Mouse (Mus musculus) testis, postnatal 10 days (tissue): ENCODE results near the gene Rnft1.
"Not testable (repeated sequence)": the region's sequence is repeated elsewhere in the genome, so short reads cannot be mapped to it uniquely, and the experiment has no call there.

Experiments
- DNase-seq: peaks from one replicate; pipeline ENCODE4 v3.0.0; 2021; ENCODE audit warnings: low spot score

The Rnft1 gene

GRCm38 (mm10) chr11:86519751-86520150 lies 35.3 kb downstream of the Rnft1 start:
- no peak for DNase-seq

- no peak for DNase-seq
Measured at GRCm38 (mm10) chr11:86527528-86527927, 43.1 kb downstream of the Rnft1 start.

- DNase-seq, result no peak
Measured at GRCm38 (mm10) chr11:86532834-86533233, 48.4 kb downstream of the Rnft1 start.

GRCm38 (mm10) chr11:86533302-86533701 lies 48.8 kb downstream of the Rnft1 start:
- not testable (repeated sequence) for DNase-seq

- no peak for DNase-seq
Measured at GRCm38 (mm10) chr11:86534201-86534910, 49.9 kb downstream of the Rnft1 start.

- no peak for DNase-seq
Measured at GRCm38 (mm10) chr11:86538786-86539185, 54.3 kb downstream of the Rnft1 start.

- no peak for DNase-seq
Measured at GRCm38 (mm10) chr11:86539716-86540475, 55.4 kb downstream of the Rnft1 start.

DNA sequence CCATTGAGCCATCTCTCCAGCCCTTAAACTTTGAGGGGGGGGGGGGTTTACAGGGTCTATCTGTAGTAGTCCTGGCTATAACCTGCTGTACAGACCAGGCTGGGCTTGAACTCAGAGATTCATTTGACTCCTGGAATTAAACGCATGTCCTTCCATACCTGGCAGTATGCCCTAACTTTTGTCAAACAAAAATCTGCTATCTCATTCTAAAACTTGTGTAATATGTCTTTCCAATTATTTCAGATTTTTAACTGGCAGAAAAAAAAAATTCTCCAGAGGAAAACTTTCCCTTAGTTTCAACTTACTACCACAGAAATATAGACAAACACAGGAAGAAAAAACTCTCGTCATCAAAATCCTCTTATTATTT lies 56.0 kb downstream of the Rnft1 start:
- no peak for DNase-seq

- no peak for DNase-seq
Measured at GRCm38 (mm10) chr11:86542851-86543250, 58.4 kb downstream of the Rnft1 start.

- DNase-seq, result no peak
Measured at GRCm38 (mm10) chr11:86543960-86544638, 59.6 kb downstream of the Rnft1 start.

DNA sequence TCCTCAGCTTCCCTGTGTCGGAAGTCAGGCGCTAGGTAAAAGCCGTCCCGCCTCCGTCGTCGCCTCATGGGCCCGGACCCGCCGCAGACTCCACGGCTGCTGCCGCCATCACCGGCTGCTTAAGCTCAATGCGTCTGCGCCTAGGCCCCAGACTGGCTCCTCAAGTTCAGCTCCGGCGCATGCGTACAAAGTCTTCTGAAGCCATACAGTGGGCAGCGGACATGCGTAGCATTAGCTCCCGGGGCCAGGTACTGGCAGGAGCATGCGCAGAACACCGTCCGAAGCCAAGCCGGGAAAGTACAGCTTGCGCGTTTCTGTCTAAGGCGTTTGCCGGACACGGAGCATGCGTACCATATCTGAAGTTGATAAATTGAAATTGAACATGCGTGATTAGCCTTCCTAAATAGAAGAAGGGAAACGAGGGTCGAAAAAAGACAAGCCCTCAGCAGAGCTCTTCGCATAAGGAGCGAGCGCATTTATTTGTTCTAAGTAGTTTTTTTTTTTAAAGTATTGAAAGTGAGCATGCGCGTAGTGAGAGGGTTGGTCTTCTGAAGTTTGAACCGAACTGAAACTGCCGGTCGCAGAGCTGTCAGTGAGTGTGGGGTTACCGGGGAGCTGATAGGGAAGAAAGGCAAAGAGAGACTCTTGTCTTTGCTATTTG lies 60.3 kb downstream of the Rnft1 start, which contains the start of the genes Rps6kb1 and Tubd1:
Rps6kb1 (minus strand) TSS at position 167 of the 661 bp plus-strand sequence.
Tubd1 (plus strand) TSS at position 353 of the 661 bp plus-strand sequence.
- peak; percentile 98 for DNase-seq

GRCm38 (mm10) chr11:86545556-86545955 lies 61.1 kb downstream of the Rnft1 start:
- no peak for DNase-seq

DNA sequence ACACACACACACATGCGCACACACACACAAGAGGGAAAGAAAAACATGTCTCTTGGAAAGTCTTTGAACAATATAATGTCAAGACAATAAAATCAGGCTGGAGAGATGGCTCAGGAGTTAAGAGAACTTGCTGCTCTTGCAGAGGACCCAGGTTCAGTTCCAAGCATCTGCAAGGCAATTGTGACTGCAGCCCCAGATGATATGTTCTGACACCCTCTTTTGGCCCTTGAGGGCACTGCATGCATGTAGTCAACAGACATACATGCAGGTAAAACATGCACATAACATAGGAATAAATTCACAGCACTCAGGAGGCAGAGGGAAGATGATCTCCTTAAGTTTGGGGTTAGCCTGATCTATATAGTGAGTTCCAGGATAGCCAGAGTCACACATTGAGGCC lies 63.0 kb downstream of the Rnft1 start:
- no peak for DNase-seq
